Mouse (Mus musculus) hindlimb bud, embryonic 11.5 days (tissue): ENCODE results near the gene Gmeb2.

Experiments
- DNase-seq: peaks from one replicate; pipeline ENCODE4 v3.0.0-alpha.2; 2012; ENCODE audit warnings: low read depth, low spot score; ENCODE audit errors: extremely low spot score

The Gmeb2 gene

DNA sequence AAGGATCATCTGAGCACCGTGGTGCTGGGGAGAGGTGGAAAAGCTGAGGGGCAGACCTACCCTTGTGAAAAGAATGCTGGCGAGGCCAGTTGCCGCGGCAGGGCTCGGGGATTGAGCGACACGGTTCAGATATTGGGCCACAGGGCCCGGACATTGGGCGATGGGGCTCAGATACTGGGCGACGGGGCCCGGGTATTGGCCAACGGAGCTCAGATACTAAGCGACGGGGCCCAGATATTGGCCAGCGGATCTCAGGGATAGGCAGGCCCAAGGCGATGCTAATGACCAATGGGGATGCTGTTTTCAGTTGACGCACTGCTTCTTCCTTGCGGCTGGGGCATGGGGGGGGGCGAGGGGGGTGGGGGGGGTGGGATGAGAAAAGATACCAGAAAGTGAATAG, 56.7 kb downstream of the Gmeb2 start:
- DNase-seq = no peak

DNA sequence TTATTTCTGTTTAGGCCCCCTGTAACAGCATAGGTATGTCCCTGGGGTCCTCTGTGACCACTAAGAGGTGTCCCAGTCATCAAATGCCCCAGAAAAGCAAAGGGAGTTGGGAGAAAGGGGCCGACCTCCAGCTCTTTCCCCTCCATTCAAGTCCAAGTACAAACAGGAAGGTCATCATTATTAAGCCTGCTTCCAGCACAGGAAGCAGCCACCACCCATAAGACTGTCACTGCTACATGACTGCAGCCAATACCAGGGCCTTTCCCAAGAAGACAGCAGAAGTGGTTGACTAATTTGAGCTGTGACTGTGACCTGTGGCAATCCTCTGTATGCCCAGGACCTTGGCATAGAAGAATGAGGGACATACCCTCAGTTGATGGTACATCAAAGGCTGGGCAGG, 59.5 kb downstream of the Gmeb2 start:
- no peak for DNase-seq

DNA sequence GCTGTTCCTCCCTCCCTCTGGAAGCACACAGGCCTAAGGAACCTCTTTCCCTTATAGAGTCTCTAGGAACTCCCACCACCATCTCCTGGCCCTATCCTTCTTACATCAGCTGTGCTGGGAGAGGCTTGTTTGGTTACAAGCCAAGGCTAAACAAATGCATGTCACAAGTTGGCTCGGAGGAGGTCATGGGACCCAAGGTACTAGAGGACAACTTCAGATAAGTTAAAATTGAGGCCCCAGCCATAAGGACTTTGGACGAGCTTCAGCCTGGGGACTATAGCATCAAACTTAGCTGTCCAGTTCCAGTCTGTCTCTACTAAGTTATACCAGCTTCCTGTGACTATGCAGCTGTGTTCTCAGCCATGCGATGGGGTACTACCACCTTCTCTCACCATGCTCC, 60.7 kb downstream of the Gmeb2 start:
- DNase-seq = no peak

DNA sequence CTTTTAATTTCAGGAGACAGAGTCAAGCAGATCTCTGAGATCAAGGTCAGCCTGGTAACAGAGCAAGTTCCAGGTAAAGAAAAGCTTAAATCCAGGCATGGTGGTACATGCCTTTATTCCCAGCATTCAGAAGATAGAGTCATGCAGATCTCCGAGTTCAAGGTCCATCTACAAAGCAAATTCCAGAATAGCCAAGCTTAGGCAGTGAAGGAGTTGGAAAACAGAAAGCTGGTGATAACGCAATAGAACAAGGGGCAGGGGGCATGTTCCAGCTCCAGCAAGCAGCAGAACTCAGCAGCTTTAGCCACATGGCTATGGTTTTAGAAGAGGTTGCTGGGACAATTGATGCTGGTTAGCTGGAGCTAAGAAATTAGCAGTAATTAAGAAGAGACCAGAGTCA, 62.8 kb downstream of the Gmeb2 start:
- no peak for DNase-seq

DNA sequence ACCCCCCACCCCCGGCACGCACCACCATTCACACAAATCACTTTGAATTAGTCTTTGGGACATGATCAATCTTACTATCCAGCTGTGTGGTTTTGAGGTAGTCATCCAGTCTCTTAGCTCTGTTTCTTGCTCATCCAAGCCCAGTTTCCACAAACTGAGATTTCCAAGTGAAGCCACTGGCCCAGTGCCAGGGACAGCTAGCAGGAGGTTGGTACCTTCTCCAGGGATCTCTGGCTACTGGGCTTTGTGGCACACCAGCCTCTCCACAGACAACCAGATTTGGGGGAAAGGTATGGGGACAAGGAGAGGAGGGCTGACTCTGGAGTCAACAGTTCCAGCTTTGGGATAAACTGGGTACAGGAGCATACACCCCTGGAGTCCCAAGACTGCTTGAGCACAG, 67.5 kb downstream of the Gmeb2 start:
- no peak for DNase-seq

DNA sequence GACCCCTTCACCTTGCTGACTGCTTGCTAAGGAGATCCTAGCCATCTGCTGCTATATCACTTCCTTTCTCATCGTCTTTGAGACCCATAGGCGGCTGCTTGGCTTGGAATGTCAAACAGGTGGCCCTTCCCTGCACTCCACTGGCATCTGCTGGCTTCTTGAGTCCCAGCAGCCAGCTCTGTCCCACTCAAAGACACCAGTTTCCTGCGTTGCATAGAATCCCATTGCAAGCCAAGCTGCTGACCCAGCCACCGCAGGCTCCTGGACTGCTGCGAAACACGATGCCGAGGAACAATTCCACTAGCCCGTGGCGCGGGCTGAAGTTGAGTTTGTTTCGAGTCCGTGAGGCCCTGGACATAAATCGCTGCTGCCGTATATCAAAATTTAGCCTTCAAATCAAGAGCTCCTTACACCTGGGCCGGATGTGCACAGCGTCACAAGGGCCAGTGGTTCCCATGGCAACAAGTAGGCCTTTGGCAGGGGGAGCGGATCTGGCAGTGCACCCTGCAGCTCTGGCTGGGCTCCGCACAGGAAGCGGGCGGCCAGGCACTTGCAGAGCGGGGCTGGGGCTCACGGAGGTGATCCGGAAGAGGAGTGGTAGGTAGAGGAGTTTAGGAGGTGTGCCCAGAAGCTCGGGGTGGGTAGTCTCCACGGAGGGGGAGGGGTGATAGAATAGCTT, 68.2 kb downstream of the Gmeb2 start, which contains the start of gene Fndc11:
Fndc11 (plus strand) TSS at position 476 of the 679 bp plus-strand sequence.
- DNase-seq = peak; percentile 73

DNA sequence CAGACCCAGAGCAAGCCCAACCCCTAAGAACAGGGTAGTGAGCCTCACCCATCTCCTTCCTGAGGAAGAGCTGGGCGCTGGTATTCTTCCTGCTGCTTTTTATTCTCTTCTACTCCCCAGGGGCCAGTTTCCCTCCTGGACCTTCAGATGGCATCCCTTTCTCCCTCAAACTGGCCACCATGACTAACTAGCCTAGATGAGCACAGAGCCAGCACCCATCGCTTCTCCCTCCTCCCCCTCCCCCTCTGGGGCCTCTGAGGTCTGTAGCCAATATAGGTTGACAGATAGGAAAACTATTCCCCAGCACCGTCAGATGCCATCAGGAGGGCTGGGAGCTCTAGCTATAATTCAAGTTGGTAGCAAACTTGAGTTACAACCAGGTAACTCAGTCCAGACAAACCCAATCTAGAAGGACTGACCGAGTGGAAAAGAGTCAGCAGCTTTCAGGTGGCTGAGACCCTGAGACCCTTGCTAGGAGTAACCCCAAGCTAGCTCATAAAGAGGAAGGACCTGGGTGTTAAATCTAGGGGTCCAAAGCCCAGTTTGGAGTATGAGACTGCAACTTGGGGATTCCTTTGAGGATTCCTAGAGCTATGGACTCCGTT, 68.9 kb downstream of the Gmeb2 start:
- no peak for DNase-seq

DNA sequence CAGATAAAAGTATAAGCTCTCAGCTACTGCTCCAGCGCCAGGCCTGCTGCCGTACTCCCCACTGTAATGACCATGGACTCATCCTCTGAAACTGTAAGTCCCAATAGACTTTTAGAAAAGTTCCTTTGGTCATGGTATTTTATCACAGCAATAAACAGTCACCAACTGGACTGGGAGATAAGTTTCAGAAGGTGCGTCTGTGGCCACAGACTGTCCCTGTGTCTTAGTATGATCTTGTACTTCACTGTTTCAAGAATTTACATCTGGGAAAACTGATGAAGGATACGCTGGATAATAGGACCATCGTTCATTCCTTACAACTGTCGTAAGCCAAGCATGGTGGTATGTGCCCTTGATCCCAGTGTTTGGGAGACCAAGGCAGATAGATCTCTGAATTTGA, 71.8 kb downstream of the Gmeb2 start:
- DNase-seq = no peak

DNA sequence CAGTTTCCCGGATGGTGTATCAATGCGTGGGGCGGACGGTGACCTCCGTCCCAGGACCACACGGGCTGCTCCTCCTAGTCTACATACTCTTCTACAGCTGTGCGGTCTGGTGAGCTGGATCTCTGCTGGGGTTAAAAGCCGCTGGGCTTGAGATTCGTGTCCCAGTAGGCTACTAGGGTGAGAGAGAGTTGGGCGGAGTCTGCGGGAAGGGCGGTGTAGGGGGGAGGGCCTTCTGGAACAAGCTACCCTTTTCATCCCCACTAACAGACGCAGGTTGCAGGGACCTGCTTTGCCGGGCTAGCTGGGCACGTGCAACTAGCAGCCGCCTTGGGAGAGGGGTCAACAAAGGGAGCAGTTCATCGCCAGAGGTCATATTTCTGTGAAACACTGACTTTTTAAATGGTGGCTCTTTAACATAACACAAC, 74.8 kb downstream of the Gmeb2 start, which contains the start of gene Srms:
Srms (minus strand) TSS at position 165 of the 425 bp plus-strand sequence.
- no peak for DNase-seq

DNA sequence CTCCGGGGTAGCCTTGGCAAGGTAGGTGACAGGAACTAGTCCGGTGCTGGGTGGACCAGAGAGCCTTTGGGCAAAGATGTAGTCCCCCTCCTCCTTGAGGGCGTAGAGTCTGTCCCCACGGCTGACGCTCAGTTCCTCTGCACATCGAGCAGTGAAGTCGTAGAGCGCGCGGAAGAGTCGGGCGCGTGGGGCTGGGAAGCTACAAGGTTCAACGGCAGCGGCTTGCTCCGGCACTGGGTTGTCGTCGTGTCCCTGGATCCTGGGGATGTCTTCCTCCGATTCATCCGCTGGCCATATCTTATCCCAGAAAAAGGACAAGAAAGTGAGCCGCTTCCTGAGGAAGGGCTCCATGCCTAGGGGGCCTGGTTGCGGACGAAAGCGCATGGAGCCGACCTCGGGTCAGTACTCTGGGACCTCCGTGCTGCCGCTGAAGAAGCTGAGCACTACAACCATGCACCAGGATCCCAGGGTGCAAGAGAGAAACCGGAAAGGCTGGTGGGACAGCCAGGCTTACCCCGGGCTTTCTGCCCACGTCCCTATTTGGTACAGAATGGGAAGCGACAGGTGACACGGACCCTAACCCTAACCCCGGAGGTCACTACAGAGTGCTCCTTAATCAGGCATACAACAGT, 75.3 kb downstream of the Gmeb2 start:
- no peak for DNase-seq

DNA sequence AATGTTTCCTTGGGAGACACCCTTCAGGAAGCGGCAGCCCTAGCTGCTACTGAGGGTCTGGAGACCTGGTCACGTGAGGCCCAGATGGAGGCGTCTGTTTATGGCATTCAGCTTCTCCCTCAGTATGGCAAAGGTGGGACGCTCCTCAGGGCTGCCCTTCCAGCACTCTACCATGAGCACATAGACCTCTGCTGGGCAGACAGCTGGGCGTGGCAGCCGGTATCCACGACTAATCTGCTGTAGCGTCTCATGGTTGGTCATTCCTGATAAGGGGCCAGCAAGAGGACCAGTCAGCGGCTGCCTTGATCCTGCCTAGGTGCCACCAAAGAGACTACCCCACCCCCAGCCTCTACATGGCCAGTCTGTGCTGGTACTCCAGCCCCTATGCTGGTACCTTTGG, 81.7 kb downstream of the Gmeb2 start:
- DNase-seq = no peak

DNA sequence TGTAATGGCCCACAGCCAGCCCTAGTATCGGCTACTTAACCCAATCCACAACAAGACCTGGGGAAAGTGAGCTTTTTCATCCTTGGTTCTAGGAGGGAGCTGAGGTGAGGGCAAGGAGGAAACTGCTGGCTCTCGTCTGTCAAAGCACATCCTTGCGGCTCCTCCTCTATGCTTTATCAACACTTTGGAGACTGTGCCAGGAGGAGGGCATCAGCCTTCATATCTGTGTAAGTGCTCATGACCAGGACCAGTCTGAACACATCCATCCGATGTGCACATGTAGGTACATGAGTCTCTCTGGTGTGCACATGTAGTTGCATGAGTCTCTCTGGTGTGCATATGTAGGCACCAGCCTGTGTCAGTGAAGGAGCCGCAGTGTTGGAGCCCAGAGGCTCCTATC, 82.2 kb downstream of the Gmeb2 start:
- no peak for DNase-seq

DNA sequence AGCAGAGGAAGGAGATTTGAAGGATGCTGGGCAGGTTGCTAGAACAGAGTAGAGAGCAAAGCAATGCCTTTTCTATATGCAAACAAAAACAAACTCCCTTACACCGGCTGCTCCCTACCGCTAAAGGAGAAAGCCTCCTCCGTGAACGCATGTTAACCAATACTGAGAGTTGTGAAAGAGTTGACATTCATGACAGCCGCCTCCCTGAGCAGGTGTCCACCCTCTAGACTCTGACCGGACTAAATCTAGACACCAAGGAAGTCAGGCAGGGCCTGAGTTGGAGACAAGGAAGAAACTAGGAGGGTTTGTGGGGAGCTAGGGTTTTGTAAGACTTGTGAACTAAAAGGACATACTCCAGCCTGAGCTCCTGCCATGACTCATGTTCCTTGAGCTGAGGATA, 84.9 kb downstream of the Gmeb2 start:
- DNase-seq = no peak

DNA sequence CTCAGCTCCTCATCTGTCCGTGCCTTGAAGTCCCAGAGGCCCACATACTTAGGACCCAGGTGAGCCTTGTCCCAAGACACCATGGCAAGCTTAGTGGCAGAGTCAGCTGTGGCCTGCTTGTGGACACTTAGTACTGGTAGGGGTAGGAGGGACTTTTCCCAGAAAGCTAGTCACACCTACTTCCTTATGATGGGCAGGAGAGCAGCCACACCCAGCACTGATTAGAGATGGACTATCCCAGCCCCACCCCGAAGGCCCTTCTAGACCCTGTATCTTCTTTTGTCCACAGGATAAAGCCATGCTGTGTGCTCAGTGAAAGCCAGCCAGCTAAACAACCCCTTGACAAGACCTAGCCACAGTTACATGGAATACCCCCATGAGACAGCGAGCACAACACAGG, 85.4 kb downstream of the Gmeb2 start, which contains the start of gene Ptk6:
Ptk6 (minus strand) TSS at position 368 of the 400 bp plus-strand sequence.
- no peak for DNase-seq

DNA sequence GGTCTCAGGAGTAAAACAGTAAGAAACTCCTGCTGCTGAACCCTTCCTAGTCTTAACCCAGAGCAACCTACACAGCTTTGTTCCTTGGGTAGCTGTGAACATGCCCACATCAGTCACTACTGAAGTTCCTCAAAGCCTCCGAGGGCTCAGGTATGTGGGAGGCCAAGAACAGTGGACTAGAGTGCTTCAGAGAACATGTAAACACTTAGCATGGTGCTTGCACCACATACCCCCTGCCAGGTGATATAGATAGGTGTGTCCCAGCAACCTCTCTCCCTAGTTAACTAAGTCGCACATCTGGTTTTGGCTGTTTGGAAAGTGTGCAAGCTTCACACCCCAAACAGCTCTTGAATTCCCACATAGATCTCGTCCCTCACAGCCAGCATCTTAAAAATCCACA, 86.2 kb downstream of the Gmeb2 start:
- no peak for DNase-seq
